Mouse (Mus musculus) kidney, adult 8-10 months (tissue): ENCODE measurements around the gene Slc8b1.

Experiments used
- DNase-seq, 2 experiments: peaks; one replicate each; pipeline ENCODE4 v3.0.0; 2022

Slc8b1 gene

DNA sequence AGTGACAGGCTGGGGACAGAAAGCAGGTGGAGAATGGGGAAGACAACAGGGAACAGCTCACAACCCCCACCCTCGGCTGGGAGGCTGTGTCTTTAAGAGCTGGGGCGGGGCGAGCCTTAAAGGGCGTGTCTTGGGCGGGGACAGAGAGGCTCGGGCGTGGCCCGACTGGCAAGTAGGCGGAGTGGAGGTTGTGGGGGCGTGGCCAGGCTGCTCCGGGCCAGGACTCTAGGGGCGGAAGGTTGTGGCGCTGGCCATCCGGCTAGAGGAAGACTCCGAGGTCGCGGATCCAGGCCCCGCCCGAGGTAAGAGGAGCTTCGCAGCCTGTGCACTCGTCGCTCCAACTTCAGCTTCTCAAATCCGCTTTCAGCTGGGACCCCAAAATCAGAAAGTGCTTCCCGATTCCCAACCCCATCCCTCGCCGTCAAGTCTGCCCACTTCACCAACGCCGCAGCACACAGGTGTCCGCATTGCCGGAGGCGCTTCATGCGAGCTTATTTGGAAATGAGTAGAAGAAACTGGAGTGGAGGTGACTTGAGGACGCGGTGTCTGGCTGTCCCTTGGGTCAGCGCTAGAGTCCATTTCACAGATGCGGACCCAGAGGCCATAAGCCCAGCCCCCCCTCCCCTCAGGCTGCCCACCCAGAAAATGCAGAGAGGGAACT lies at the start of gene Slc8b1:
Gene Slc8b1 (plus strand): TSS at position 187 of the 661 bp plus-strand sequence.
- DNase-seq, result peak; percentile 96 to 99

DNA sequence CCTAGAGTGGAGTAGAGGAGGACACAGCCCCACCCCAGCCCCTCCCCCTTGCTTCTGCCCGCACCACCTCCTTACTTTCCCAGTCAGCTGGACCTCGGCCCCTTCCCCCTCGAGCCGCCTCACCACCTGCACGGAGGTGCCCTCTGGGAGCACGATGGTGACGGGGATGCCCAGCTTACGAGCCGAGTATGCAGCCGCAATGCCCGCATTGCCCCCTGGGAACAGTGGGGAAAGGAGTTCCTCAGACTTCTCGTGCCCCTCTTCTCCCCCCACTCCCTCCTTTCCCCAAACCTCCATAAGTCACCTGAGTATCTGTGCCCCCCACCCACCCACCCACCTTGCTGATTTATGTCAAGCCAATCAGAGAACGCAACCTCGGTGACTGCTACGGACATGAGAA lies 49.1 kb upstream of the Slc8b1 start:
- no peak for DNase-seq

DNA sequence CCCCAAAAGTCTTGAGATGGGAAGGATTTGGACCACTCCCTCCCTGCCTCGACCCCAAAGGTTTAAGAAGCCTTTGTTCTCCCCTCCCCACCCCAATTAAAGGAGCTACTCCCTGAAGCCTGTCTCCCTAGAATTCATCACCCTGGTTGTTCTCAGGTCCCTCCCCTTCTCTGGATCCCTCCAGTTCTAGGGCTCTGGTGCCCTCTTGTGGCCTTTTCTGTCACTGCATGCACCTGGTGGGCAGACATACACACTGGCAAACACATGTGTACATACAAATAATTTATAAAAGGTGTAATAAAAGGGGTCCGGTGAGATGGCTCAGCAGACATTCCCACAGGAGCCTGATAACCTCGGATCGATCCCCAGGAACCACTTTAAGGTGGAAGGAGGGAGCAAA lies 46.6 kb upstream of the Slc8b1 start:
- no peak for DNase-seq

DNA sequence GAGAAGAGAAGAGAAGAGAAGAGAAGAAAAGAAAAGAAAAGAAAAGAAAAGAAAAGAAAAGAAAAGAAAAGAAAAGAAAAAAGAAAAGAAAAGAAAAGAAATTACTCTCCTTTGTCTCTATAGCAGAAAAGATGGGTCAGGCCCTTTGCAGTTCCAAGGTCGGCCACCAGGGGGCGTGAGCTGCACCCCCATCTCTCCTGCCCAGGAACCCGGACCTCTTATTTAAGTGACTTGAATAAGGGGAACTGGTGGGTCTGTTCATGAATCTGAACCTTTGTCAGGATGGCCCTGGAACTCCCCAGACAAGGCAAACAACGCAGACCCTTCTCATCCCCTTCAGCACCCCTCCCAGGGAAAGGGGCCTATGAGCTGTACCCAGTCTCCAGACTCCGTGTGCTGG lies 45.9 kb upstream of the Slc8b1 start:
- DNase-seq, result peak in 1 of 2 experiments; percentile 56

DNA sequence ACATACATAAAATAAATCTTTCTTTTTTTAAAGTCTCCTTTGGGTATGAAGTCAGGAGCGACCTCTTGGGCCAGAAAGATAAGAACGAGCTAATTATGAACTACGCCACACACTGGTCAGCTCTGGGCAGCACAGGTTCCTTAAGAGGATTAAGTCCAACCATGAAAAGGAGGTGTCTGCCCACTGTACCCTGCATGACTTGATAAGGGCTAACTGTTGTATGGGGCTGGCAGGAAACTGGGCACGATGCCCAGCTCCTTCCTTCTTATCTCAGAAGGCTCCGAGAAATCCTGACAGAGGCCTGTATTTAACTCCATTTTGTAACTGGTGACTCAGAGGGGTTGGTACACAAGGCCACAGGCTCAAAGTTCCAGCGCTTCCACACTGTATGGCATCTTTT lies 45.1 kb upstream of the Slc8b1 start:
- no peak for DNase-seq

DNA sequence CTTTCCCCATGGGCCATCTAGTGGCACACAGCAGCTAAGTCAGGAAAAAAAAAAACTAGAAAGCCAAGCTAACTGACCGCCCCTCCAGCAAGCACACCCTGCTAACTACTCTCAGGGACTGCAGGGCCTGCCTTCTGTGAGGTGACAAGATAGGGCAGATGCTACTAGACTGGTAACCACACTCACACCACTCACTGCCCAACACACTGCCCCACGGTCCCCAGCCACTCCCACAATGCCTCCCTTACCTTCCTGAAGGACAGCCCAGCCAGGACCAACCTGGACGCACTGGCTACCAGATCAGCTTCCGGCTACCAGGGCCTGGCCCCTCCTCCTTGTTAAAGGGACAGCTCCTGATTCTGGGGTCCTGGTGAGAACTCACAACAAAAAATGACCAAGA lies 43.9 kb upstream of the Slc8b1 start:
- DNase-seq, result peak; percentile 65 to 71

DNA sequence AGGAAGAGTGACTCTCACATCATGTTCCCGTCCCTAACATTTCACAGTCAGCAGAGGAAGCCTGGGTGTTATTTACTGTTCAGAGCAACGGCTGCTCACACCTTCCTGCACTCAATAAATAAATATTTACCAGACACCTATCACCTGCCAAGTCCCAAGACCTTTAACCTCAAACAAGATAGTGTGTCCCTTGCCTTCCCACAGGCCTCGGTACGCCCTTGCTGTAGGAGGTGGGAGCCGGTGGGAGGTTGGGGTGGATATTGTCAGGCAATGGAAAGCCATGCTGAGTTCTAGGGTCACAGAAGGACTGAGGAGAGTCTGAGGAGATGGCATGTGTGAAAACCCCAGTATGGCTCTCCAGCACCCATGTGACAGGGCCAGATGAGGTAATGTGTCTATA lies 42.6 kb upstream of the Slc8b1 start:
- DNase-seq, result no peak

DNA sequence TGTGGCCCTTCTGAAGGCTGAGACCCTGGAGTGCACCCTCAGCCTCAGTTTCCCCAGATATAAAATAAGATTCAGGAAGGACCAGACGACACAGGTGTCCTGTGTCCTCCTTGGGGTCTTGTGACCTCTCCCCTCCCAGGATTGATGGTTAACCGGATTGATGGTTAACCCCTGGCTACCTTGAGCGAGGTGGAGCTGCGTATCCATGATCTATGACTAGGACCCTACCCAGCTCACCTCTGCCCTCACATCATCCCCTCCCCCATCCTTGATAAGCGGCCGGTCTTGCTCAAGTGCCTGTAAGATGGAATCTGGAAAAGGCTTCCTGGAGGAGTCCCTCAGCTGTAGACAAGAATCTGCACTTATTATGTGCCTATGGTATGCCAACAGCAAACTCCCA lies 42.1 kb upstream of the Slc8b1 start:
- no peak for DNase-seq

DNA sequence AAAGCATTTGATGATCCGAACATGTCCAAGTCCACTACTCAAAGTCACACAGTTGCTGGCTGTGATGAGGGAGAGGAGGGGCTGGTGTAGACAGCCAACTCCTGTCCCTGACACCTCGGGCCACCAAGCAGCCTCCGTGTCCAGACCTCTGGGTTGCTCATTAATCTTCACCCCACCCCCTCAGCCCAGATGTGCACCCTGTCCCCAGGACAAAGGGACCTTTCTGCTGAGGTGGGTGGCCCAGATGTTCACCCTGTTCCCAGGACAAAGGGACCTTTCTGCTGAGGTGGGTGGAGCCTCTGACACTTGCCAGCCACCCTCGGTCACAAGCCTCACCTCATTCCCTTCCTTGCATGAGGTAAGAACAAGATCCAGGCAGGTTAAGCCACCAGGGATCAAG lies 39.4 kb upstream of the Slc8b1 start:
- DNase-seq, result peak in 1 of 2 experiments; percentile 45

DNA sequence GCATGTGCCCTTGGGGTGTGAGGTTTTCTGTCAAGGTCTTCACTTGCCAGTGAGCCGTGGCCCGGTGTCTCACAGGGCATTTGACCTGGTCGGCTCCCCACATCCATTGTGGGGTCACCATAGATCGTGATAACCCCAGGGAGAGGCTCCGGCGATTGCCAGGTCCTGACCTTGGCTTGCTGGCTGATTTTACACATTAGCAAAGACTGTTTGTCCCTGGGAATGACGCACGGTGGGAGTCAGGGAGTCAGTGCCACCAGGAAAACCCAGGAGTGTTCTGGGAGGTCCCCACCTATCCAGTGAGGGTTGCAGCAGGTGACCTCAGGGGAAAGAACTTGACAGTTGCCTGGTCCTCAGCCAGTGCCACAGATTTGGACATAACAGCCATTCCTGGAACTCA lies 38.2 kb upstream of the Slc8b1 start, which contains the start of gene Sdsl:
Gene Sdsl (minus strand): TSS at position 41 of the 400 bp plus-strand sequence.
- no peak for DNase-seq

DNA sequence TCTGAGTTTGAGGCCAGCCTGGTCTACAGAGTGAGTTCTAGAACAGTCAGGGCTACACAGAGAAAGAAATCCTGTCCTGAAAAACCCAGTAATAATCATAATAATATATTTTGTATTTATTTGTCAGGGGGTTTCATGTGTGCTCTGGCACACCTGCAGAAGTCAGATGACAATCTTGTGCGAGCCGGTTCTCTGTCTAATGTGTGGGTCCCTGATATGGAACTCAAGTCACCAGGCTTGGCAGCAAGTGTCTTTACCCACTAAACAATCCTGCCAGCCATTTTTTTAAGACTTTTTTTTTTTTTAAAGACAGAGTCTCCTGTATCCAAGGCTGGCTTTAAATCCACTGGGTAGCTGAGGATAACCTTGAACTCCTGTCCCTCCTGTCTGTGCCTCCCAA lies 37.6 kb upstream of the Slc8b1 start:
- no peak for DNase-seq

DNA sequence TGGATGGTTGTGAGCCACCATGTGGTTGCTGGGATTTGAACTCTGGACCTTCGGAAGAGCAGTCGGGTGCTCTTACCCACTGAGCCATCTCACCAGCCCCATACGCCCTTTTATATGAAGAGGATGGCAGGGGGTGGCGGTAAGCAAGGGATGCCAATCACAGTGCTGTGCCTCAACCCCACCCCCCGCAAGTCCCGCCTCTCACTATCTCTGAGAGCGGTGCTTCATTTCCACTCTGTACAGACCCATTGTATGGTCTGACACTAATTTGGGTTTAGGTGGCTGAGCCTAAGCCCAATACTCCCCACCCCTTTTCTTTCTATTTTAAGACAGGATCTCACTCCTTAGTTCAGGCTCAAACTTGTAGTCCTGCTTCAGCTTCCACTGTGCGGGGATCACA lies 35.1 kb upstream of the Slc8b1 start:
- no peak for DNase-seq

DNA sequence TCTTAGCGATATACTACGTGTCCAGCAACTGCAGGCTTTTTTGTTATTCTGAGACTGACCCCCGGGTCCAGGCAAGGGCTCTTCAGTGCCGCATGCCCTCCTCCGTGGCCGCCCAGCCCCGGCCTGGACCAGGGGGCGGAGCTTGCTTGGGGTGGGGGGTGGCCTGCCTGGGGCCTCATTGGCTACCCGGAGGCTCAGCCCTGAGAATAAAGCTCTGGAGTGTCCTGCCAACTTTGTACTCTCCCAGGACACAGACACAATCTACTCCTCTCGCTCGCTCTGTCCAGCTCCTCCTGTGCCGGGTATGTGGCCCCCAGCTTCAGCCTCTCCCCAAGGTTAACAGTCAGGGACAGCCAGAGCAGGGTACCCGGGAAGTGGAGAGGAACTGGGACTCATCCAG lies 34.7 kb upstream of the Slc8b1 start, which contains the start of gene Sds:
Gene Sds (plus strand): TSS at position 231 of the 400 bp plus-strand sequence.
- DNase-seq, result no peak

DNA sequence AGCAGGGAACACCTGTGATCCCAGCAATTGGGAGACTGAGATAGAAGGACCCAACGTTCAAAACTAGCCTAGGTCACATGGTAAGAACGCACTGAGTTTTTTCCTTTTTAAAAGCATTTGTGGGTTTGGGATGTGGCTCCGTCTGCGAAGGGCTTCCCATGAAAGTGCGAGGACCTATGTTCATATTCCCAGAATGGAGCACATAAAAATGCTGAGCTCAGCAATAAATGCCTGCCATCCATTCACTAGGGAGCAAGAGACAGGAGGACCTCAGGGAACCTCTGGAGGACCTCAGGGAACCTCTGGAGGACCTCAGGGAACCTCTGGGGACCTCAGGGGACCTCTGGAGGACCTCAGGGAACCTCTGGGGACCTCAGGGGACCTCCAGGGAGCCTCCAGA lies 33.0 kb upstream of the Slc8b1 start:
- DNase-seq, result no peak

DNA sequence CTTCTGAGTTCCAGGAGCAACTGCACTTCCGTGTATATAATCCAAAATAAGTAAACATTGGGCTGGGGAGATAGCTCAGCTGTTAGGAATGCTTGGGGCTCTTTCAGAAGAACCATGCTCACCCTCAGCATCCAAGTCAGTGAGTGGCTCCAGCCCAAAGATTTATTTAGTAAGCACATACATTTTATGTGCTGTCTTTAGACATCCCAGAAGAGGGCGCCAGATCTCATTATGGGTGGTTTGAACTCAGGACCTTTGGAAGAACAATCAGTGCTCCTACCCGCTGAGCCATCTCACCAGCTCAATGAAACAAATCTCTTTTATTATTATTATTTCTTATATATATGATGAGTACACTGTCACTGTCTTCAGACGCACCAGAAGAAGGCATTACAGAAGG lies 31.4 kb upstream of the Slc8b1 start:
- DNase-seq, result no peak

DNA sequence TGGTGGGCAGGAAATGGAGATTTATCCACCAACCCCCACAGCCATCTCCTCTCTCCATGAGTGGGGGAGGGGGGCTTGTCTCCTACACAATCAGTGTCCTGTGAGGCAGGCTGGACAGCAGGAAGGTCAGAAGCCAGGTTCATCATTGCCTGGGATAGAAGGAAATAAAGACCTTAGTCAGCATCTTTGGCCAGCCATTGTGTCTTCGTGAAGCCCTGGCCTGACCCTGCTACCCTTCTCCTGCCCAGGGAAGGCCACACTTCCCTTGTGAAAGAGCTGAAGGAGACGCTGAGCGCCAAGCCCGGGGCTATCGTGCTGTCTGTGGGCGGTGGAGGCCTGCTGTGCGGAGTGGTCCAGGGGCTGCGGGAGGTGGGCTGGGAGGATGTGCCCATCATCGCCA lies 29.8 kb upstream of the Slc8b1 start:
- DNase-seq, result no peak

DNA sequence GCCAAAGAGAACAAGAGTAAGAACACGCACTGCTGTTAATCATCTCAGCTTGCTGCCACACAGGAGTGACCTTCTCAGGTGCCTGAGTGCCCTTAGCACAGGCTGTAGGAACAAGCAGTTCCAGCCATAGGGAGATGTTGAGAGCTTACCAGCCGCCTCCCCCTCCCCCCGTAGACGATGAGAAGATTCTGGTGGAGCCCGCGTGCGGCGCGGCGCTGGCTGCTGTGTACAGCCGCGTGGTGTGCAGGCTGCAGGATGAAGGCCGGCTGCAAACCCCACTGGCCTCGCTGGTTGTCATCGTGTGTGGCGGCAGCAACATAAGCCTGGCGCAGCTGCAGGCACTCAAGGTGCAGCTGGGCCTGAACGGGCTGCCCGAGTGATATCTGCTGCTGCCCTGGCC lies 27.6 kb upstream of the Slc8b1 start:
- no peak for DNase-seq

DNA sequence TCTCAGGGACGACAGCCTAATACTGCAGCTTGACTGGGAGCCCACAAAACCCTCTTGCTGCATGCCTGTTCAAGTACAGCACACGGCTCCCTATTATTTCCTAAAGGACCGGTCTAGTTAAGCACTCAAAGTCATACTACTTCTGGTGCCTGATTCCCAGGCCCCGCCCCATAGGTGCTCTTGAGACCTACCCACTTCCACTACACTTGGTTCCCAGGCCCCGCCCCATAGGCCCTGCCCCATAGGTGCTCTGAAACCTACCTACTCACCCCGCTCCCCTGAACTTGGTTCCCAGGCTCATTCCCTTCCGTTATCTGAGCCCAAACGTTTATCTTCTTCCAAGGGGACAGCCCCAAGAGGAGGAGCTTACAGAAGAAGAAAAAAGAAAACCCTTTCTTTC lies 23.1 kb upstream of the Slc8b1 start:
- no peak for DNase-seq

DNA sequence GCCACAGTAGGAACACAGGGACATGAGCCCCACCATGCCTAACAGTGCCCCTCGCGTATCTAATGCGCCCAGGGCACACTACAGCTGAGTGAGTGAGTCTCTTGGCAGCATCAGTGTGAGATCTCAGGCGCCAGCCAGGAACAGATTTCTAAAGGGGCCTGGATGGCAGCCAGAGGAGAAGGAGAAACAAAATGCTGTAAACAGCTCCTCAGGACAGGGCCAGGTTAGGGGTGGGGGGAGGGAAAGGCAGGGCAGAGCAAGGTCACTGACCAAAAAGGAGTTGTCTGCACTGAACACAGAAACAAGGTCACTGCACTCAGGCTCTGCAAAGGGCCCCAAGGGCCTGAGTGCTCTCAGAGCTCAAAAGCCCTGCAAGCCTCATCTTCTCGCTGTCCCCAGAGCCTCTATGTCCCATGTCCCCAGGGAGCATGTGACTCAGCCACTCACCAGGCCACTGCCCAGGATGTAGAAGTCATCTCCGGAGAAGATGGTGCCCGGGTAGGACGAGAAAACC lies 20.2 kb upstream of the Slc8b1 start:
- peak; percentile 72 to 82 for DNase-seq

DNA sequence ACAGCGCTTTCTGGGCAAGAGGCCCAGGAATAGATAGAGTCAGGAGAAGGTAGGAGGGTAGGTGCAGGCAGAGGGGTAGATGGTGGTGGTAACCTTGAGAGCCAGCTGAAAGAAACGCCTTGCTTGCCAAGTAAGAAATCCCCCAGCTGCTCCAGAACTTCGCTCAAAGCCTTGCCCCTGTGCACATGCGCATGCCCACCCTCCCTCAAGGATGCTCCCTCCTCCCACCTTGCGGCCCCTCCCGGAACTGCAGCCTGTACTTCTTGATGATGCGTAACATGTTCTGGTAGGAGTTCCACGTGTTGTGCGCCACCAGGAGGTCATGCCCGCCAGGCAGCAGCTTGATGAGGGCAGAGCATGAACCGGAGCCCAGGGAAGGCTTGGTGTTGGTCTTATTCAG lies 18.5 kb upstream of the Slc8b1 start:
- DNase-seq, result peak in 1 of 2 experiments; percentile 54

DNA sequence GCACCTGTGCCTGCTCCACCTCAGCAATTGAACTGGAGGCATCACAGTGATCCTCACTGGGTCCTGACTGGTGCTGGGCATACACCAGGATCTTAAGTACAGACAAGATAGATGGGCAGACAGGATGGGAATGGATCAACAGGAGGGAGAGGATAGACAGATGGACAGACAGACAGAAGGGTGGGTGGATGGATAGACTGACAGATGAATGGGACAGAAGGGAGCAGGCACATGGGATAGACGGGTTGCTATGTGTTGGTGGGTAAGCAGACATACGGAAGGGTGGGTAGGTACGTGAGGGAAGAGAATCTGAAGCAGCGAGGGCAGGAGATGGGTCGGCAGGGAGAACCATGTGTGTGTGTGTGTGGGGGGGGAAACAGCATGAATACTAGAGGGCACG lies 17.5 kb upstream of the Slc8b1 start:
- DNase-seq, result no peak

DNA sequence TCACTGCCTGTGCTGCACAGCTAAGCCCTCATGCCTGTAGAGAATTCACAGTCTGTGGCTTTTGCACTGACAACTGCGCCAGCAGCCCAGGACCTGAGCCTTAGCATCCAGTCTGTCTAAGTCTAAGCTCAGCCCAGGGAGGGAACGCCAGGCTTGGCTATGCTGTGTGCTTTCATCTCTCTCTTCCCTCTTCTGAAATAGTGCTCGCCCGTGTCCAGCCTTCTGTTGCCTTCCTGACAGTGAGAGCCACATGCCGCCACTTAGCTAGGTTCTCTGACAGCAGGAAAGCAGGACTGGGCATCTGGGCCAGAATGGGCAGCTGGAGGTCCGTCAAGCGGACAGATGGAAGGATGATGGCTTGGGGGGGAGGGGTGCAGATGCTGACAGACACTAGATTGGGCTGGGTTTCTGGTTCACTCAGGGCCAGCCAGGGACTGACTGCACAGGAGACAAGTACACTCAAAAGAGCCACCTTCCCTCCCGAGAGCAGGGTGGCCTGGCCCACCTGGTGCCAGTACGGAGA lies 17.0 kb upstream of the Slc8b1 start:
- DNase-seq, result no peak

DNA sequence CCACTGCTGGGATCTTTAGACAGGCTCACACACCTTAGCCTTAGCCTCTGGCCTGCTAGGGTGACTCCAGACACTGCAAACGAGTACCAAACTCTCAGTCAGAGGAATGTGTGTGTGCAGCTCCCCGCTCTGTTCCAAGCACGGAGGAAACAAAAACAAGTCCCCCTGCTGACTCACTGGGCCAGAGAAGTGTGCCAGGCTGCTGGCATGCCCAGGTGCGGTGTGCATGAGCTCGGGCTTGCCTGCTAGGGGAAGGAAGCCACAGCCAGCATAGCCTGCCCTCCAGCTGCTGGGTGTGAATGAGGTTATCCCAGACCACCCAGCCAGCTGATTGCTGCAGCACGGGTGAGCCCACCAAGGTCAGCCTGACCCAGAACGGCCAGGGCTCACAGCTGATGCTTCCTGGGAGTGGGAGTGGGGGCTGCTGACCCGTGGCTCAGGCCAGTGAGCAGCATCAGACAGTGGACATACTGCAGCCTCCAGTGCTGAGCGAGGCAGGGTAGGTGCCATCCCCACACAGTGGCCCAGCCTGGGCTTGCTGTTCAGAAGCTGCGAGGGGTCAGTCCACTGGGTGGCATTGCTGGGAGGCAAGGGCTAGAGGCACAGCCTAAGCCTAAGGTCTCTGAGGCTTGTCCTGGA lies 15.8 kb upstream of the Slc8b1 start:
- DNase-seq, result no peak

DNA sequence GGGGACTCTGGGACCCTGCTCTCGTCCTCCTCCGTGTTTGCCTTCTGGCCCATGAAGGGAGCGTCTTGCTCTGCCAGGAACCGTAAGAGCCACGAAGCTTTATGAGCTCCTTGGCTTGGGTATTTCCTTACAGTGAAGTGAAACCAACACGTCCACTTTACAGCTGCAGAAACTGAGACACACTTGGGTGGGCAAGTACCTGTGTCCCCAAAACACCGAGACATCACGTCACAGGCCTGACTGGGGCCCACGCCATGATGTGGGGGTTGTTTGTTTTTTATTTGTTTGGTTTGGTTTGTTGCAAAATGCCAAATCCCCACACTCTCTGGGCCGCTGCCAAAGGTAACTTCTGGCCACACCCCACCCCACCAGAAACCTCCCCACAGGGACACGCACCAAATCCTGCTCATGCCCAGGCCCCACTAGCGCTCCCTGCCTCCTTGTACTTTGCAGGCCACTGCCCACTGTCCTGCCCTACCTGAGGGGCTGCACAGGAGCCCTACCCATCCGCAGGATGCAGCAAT lies 15.2 kb upstream of the Slc8b1 start:
- no peak for DNase-seq
